ENCODE assay signal across 10 mouse cellular contexts in genomic region chr1:73113137-73113536, GRCm38 (mm10).
DNase-seq lines count a peak whose midpoint lies in the region; ATAC-seq lines count a peak whose summit lies in the region.
"Had no signal": no experiment of that assay in that cellular context is flagged by ENCODE, and none has a peak within 500 bp of the region (broad histone marks: within the 10 kb centered on the region; RNA-seq: fewer than 3 reads in every experiment).

No protein-coding gene starts in this region.

- H3K4me1 ChIP-seq in forebrain, embryonic 16.5 days (replicated peaks; ENCODE audit: control insufficient read depth, insufficient read depth, low read length), result no peaks in the 10 kb centered on the region
- H3K4me1 ChIP-seq in forebrain, embryonic 11.5 days (replicated peaks; ENCODE audit: control insufficient read depth, insufficient read depth, low read length), result no peaks in the 10 kb centered on the region
- no peaks in the 10 kb centered on the region for H3K4me1 ChIP-seq in midbrain, embryonic 11.5 days (ENCODE audit: control insufficient read depth, insufficient read depth, low read length)
- no peaks in the 10 kb centered on the region for H3K4me1 ChIP-seq in midbrain, embryonic 14.5 days (ENCODE audit: control insufficient read depth, insufficient read depth, low read length)
- H3K4me1 ChIP-seq: liver, embryonic 15.5 days; midbrain, embryonic 13.5 days had no signal

- 92% methylated on average over 6 of the region's 6 CpGs for WGBS in forebrain, embryonic 16.5 days
- WGBS in forebrain, embryonic 11.5 days, result 94% methylated on average over 6 of the region's 6 CpGs
- WGBS in midbrain, embryonic 11.5 days, result 90% methylated on average over 6 of the region's 6 CpGs
- WGBS in midbrain, embryonic 14.5 days, result 92% methylated on average over 6 of the region's 6 CpGs

- no peak for DNase-seq in forebrain, embryonic 11.5 days (ENCODE audit: low spot score)
- peak; percentile 7 for DNase-seq in kidney, adult 9 months
- no peak for DNase-seq in kidney, adult 8-10 months
- peak; percentile 21 for DNase-seq in midbrain, embryonic 11.5 days (ENCODE audit: low spot score, missing footprints)
- no peak for DNase-seq in midbrain, embryonic 14.5 days
- DNase-seq in right cerebral cortex, postnatal 36 days (ENCODE audit: low spot score in 2 of 2), result peak; percentile 9 to 16
- DNase-seq in cerebellum, adult 11-12 months, result no peak

- H3K27me3 ChIP-seq in forebrain, embryonic 16.5 days (replicated peaks; ENCODE audit: control insufficient read depth, insufficient read depth, low read length), result no peaks in the 10 kb centered on the region
- H3K27me3 ChIP-seq in forebrain, embryonic 11.5 days (ENCODE audit: control insufficient read depth, insufficient read depth, low read length), result no peaks in the 10 kb centered on the region
- no peaks in the 10 kb centered on the region for H3K27me3 ChIP-seq in midbrain, embryonic 11.5 days (ENCODE audit: control insufficient read depth, insufficient read depth, low read length)
- H3K27me3 ChIP-seq in midbrain, embryonic 14.5 days (ENCODE audit: control insufficient read depth, insufficient read depth, low read length), result no peaks in the 10 kb centered on the region
- H3K27me3 ChIP-seq: liver, embryonic 15.5 days; midbrain, embryonic 13.5 days had no signal

- no peak overlapping the region for H3K27ac ChIP-seq in forebrain, embryonic 16.5 days (ENCODE audit: low read length)
- H3K27ac ChIP-seq in forebrain, embryonic 11.5 days (ENCODE audit: low read depth, low read length), result no peak overlapping the region
- no peak overlapping the region for H3K27ac ChIP-seq in midbrain, embryonic 11.5 days (ENCODE audit: low read depth, low read length)
- H3K27ac ChIP-seq in midbrain, embryonic 14.5 days (replicated peaks; ENCODE audit: low read depth, low read length), result no peak overlapping the region
- H3K27ac ChIP-seq: liver, embryonic 15.5 days; midbrain, embryonic 13.5 days had no signal

- no peaks in the 10 kb centered on the region for H3K9me3 ChIP-seq in forebrain, embryonic 16.5 days (ENCODE audit: control insufficient read depth, low read length)
- H3K9me3 ChIP-seq in forebrain, embryonic 11.5 days (ENCODE audit: control insufficient read depth, low read length), result no peaks in the 10 kb centered on the region
- H3K9me3 ChIP-seq in midbrain, embryonic 11.5 days (ENCODE audit: control insufficient read depth, low read length), result no peaks in the 10 kb centered on the region
- H3K9me3 ChIP-seq in midbrain, embryonic 14.5 days (ENCODE audit: control insufficient read depth, low read length), result no peaks in the 10 kb centered on the region
- H3K9me3 ChIP-seq: liver, embryonic 15.5 days; midbrain, embryonic 13.5 days had no signal

- H3K4me3 ChIP-seq in forebrain, embryonic 16.5 days (replicated peaks; ENCODE audit: low read length), result no peak overlapping the region
- H3K4me3 ChIP-seq in forebrain, embryonic 11.5 days (ENCODE audit: low read depth, low read length), result no peak overlapping the region
- no peak overlapping the region for H3K4me3 ChIP-seq in midbrain, embryonic 11.5 days (ENCODE audit: low read depth, low read length)
- no peak overlapping the region for H3K4me3 ChIP-seq in midbrain, embryonic 14.5 days (replicated peaks; ENCODE audit: low read depth, low read length)
- H3K4me3 ChIP-seq: liver, embryonic 15.5 days; midbrain, embryonic 13.5 days had no signal

- peak; percentile 33; the same call in 1 of the 2 replicates for ATAC-seq in forebrain, embryonic 16.5 days
- ATAC-seq in forebrain, embryonic 11.5 days (replicated peaks; ENCODE audit: low FRiP score), result no peak
- no peak for ATAC-seq in midbrain, embryonic 11.5 days (ENCODE audit: low FRiP score)
- no peak for ATAC-seq in midbrain, embryonic 14.5 days (ENCODE audit: low FRiP score, low TSS enrichment)
- ATAC-seq: midbrain, embryonic 13.5 days had no signal

- H3K9ac ChIP-seq in forebrain, embryonic 16.5 days (replicated peaks; ENCODE audit: low read depth, low read length), result no peak overlapping the region
- H3K9ac ChIP-seq in forebrain, embryonic 11.5 days (ENCODE audit: low read length), result no peak overlapping the region
- H3K9ac ChIP-seq in midbrain, embryonic 11.5 days (ENCODE audit: low read length), result no peak overlapping the region
- H3K9ac ChIP-seq in midbrain, embryonic 14.5 days (replicated peaks; ENCODE audit: low read length), result no peak overlapping the region
- H3K9ac ChIP-seq: liver, embryonic 15.5 days; midbrain, embryonic 13.5 days had no signal

- no peaks in the 10 kb centered on the region for H3K36me3 ChIP-seq in forebrain, embryonic 16.5 days (ENCODE audit: control insufficient read depth, insufficient read depth)
- H3K36me3 ChIP-seq in forebrain, embryonic 11.5 days (ENCODE audit: control insufficient read depth, insufficient read depth, low read length), result no peaks in the 10 kb centered on the region
- no peaks in the 10 kb centered on the region for H3K36me3 ChIP-seq in midbrain, embryonic 11.5 days (ENCODE audit: control insufficient read depth, insufficient read depth, low read length)
- no peaks in the 10 kb centered on the region for H3K36me3 ChIP-seq in midbrain, embryonic 14.5 days (ENCODE audit: control insufficient read depth, insufficient read depth, low read length)
- H3K36me3 ChIP-seq: liver, embryonic 15.5 days; midbrain, embryonic 13.5 days had no signal

- no peak overlapping the region for H3K4me2 ChIP-seq in forebrain, embryonic 16.5 days (ENCODE audit: low read length)
- no peak overlapping the region for H3K4me2 ChIP-seq in forebrain, embryonic 11.5 days (ENCODE audit: low read depth, low read length, severe bottlenecking)
- H3K4me2 ChIP-seq in midbrain, embryonic 11.5 days, result no peak overlapping the region
- H3K4me2 ChIP-seq in midbrain, embryonic 14.5 days (ENCODE audit: low read length), result no peak overlapping the region
- H3K4me2 ChIP-seq: liver, embryonic 15.5 days; midbrain, embryonic 13.5 days had no signal

Comparison
In these comparisons a context has a peak if more than half of its experiments do, and no peak if none do; other contexts are left out.
1. DNase-seq: peak in kidney, adult 9 months (single experiment), midbrain, embryonic 11.5 days (single experiment) and right cerebral cortex, postnatal 36 days (2 of 2); none in forebrain, embryonic 11.5 days (single experiment), kidney, adult 8-10 months (0 of 2), midbrain, embryonic 14.5 days (single experiment) and cerebellum, adult 11-12 months (single experiment).